Mouse (Mus musculus) liver, postnatal 0 days (tissue): Measurements from ENCODE around the gene Plch2. TPM values are rescaled to one million over a fixed set of nuclear protein-coding genes. Genes with fewer than 3 reads are reported as not detected.

ENCODE experiments used
- ATAC-seq: fragments of 200-750 bp; cut with Nextera tagmentation; 2 replicates; pipeline ENCODE4 v1.8.0; 2017; ENCODE audit warnings: mild to moderate bottlenecking, moderate library complexity
- DNase-seq: peaks from one replicate; pipeline ENCODE4 v3.0.0-alpha.2; 2016
- H3K27ac ChIP-seq: fragments of 300-500 bp; sonication (generic); 2 replicates; pipeline ENCODE4 v1.5.1; 2014; ENCODE audit warnings: antibody characterized with exemption, moderate library complexity, mild to moderate bottlenecking, low read depth
- H3K27me3 ChIP-seq: fragments of 300-500 bp; sonication (generic); 2 replicates; pipeline ENCODE4 v1.6.1; 2014; ENCODE audit warnings: low read length, control low read depth, mixed read lengths; ENCODE audit not compliant: insufficient read depth
- H3K36me3 ChIP-seq: fragments of 300-500 bp; sonication (generic); replicated peaks from 2 replicates; pipeline ENCODE4 v1.6.1; 2014; ENCODE audit warnings: mild to moderate bottlenecking, control low read depth, low read length, moderate library complexity, mixed read lengths; ENCODE audit not compliant: insufficient read depth
- H3K4me1 ChIP-seq: fragments of 300-500 bp; sonication (generic); 2 replicates; pipeline ENCODE4 v1.6.1; 2014; ENCODE audit warnings: antibody characterized with exemption, mild to moderate bottlenecking, control low read depth; ENCODE audit not compliant: insufficient read depth
- H3K4me2 ChIP-seq: fragments of 300-500 bp; sonication (generic); 2 replicates; pipeline ENCODE4 v1.6.1; 2014; ENCODE audit warnings: low read depth, mild to moderate bottlenecking, low read length, moderate library complexity, mixed read lengths
- H3K4me3 ChIP-seq: fragments of 300-500 bp; sonication (generic); 2 replicates; pipeline ENCODE4 v1.5.1; 2014; ENCODE audit warnings: low read depth, low read length
- H3K9ac ChIP-seq: fragments of 300-500 bp; sonication (generic); replicated peaks from 2 replicates; pipeline ENCODE4 v1.6.1; 2014; ENCODE audit warnings: mild to moderate bottlenecking, moderate library complexity
- H3K9me3 ChIP-seq: fragments of 300-500 bp; sonication (generic); 2 replicates; pipeline ENCODE4 v1.6.1; 2016; ENCODE audit warnings: mild to moderate bottlenecking, control low read depth, low read length, mixed read lengths
- CTCF ChIP-seq: sonication (generic); IDR thresholded peaks from 2 replicates; pipeline ENCODE4 v1.5.1; 2016; ENCODE audit warnings: antibody characterized with exemption, low read depth
- EP300 ChIP-seq: IDR thresholded peaks from 2 replicates; pipeline ENCODE4 v1.6.1; 2016; ENCODE audit warnings: antibody characterized with exemption, low read depth, mild to moderate bottlenecking
- WGBS: fragments of 180-500 bp; shearing (Covaris S2); extraction: QIAGEN DNeasy Blood & Tissue Kit; methylation state at CpG from one replicate; pipeline ENCODE4 v1.1.7; 2014; ENCODE audit not compliant: insufficient replicate concordance; 5-methylcytosine and 5-hydroxymethylcytosine counted together
- polyA plus RNA-seq: library from polyadenylated mRNA; unstranded; fragments of >200 nt; fragmentation: Nextera tagmentation; extraction: Ambion mirVana; gene quantifications from 2 replicates; pipeline ENCODE4 v1.2.1, GENCODE M21; 2015

The Plch2 gene
- polyA plus RNA-seq, 1 experiment from 2014 or later = not detected

GRCm38 (mm10) chr4:154933306-154933907 lies 123.2 kb downstream of the Plch2 start:
- H3K4me1 ChIP-seq = peaks cover 27% of the 10 kb centered on the region
- H3K27ac ChIP-seq = no peak overlapping the region
- DNase-seq = no peak
- H3K4me2 ChIP-seq = no peak overlapping the region
- no peaks in the 10 kb centered on the region for H3K36me3 ChIP-seq
- WGBS = 67% methylated on average over 13 of the region's 13 CpGs
- no peaks in the 10 kb centered on the region for H3K9me3 ChIP-seq
- no peak for ATAC-seq
- no peak overlapping the region for H3K4me3 ChIP-seq
- no peaks in the 10 kb centered on the region for H3K27me3 ChIP-seq
- TF ChIP-seq EP300 (no peak), CTCF (no peak)
- H3K9ac ChIP-seq = no peak overlapping the region

Other genes starting within 250 kb of the Plch2 start
- gene Ttc34, start 219.3 kb downstream of the Plch2 start, polyA plus RNA-seq = not detected in 2 replicates
- 0.80 and 0.98 TPM in 2 replicates for gene Mmel1, start 187.2 kb downstream of the Plch2 start, polyA plus RNA-seq
- gene Fam213b, start 157.6 kb downstream of the Plch2 start, polyA plus RNA-seq = 5.9 and 6.5 TPM in 2 replicates
- 17.2 and 20.0 TPM in 2 replicates for gene Tnfrsf14, start 128.2 kb downstream of the Plch2 start, polyA plus RNA-seq
- gene Hes5, start 95.9 kb downstream of the Plch2 start, polyA plus RNA-seq = 0.15 and 0.21 TPM in 2 replicates
- gene Pank4, start 92.7 kb downstream of the Plch2 start, polyA plus RNA-seq = 10.9 and 11.4 TPM in 2 replicates
- gene Pex10, start 10.2 kb upstream of the Plch2 start, polyA plus RNA-seq = 5.9 and 6.8 TPM in 2 replicates
- gene Rer1, start 29.6 kb upstream of the Plch2 start, polyA plus RNA-seq = 111 and 118 TPM in 2 replicates
- 2.2 TPM in 2 replicates for gene Morn1, start 29.8 kb upstream of the Plch2 start, polyA plus RNA-seq
- gene Ski, start 165.8 kb upstream of the Plch2 start, polyA plus RNA-seq = 3.5 and 3.7 TPM in 2 replicates
- 23.1 and 24.7 TPM in 2 replicates for gene Faap20, start 193.0 kb upstream of the Plch2 start, polyA plus RNA-seq